Comparison of ENCODE assay signal across 19 mouse cellular contexts in the genomic region with DNA sequence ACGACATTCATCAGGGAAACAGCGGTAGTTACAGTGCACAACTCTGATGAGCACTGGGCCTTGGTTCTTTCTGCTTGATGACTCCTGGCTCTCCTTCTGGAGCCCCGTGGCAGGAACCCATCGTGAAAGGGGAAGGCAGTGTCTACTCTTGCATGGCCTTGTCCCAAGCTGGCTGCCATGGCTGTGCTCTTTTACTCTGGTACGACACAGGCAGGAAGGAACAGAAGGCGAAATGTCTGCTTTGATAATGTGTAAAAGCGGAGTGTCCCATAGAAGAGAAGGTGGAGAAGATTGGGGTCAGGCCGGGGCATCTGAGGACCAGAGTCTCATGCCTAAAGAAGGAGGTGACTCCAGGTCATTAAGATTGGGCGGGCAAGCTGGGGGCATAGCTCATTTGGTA. TPM values are rescaled to one million over a fixed set of nuclear protein-coding genes. Genes with fewer than 3 reads are reported as not detected.
A peak's percentile ranks its signal among the peaks of the same experiment; 100 is the strongest.
DNase-seq lines count a peak whose midpoint lies in the region; ATAC-seq and TF ChIP-seq lines count a peak whose summit lies in the region.
"Had no signal": no experiment of that assay in that cellular context is flagged by ENCODE, and none has a peak within 500 bp of the region (broad histone marks: within the 10 kb centered on the region; RNA-seq: fewer than 3 reads in every experiment).

No protein-coding gene starts in this region.

- H3K79me2 ChIP-seq in heart, adult 2 months (replicated peaks; ENCODE audit: control insufficient read depth, insufficient read depth, low read length), result no peaks in the 10 kb centered on the region

- no peaks in the 10 kb centered on the region for H3K36me3 ChIP-seq in heart, adult 2 months (ENCODE audit: control insufficient read depth, insufficient read depth, low read length)
- no peaks in the 10 kb centered on the region for H3K36me3 ChIP-seq in heart, embryonic 11.5 days (ENCODE audit: control insufficient read depth, insufficient read depth, low read length)
- H3K36me3 ChIP-seq: midbrain, embryonic 15.5 days had no signal

- no peaks in the 10 kb centered on the region for H3K27me3 ChIP-seq in heart, adult 2 months (ENCODE audit: control insufficient read depth, insufficient read depth, low read length)
- no peaks in the 10 kb centered on the region for H3K27me3 ChIP-seq in heart, embryonic 11.5 days (ENCODE audit: control insufficient read depth, insufficient read depth, low read length)
- H3K27me3 ChIP-seq: midbrain, embryonic 15.5 days had no signal

- TF ChIP-seq POLR2A in heart, adult 2 months (IDR thresholded peaks at IDR 0.05; ENCODE audit: insufficient read depth, low read depth, low read length), result no peak

- H3K27ac ChIP-seq in heart, adult 2 months, result peak overlapping the region; percentile 97
- H3K27ac ChIP-seq in heart, embryonic 11.5 days (ENCODE audit: low read depth, low read length), result peak overlapping the region; percentile 90

- H3K4me3 ChIP-seq in heart, adult 2 months, result no peak overlapping the region
- H3K4me3 ChIP-seq in heart, embryonic 11.5 days (ENCODE audit: low read depth, low read length), result no peak overlapping the region
- H3K4me3 ChIP-seq: erythroblast, embryonic 14.5 days; midbrain, embryonic 15.5 days had no signal

- TF ChIP-seq EP300 in heart, adult 2 months (IDR thresholded peaks at IDR 0.05; ENCODE audit: insufficient read depth, low read depth, low read length), result no peak

- peak; percentile 17 to 25 for DNase-seq in heart, adult 2 months
- no peak for DNase-seq in heart, postnatal 4 days
- peak; percentile 23 for DNase-seq in thymus, postnatal 14 days
- no peak for DNase-seq in thymus, postnatal 36 days
- DNase-seq in testis, postnatal 14 days (ENCODE audit: low spot score), result no peak
- DNase-seq in lung, postnatal 36 days, result no peak
- DNase-seq: embryo, embryonic 11 days; lung, postnatal 4 days; spleen, adult 18-20 months had no signal

- H3K9me3 ChIP-seq in heart, embryonic 11.5 days (replicated peaks; ENCODE audit: control insufficient read depth, low read length), result no peaks in the 10 kb centered on the region
- H3K9me3 ChIP-seq: midbrain, embryonic 15.5 days had no signal

- no peak overlapping the region for H3K4me2 ChIP-seq in heart, embryonic 11.5 days
- H3K4me2 ChIP-seq: midbrain, embryonic 15.5 days had no signal

- peaks cover 13% of the 10 kb centered on the region for H3K4me1 ChIP-seq in heart, adult 2 months (ENCODE audit: control insufficient read depth, insufficient read depth, low read length)
- peaks cover 36% of the 10 kb centered on the region for H3K4me1 ChIP-seq in heart, embryonic 11.5 days (ENCODE audit: control insufficient read depth, insufficient read depth, low read length)

- 47% methylated on average over 9 of the region's 9 CpGs for WGBS in heart, adult 2 months
- WGBS in heart, embryonic 11.5 days (ENCODE audit: insufficient replicate concordance), result 72% methylated on average over 9 of the region's 9 CpGs

- no peak for TF ChIP-seq CTCF in heart, adult 2 months (IDR thresholded peaks at IDR 0.05)

- no peak overlapping the region for H3K9ac ChIP-seq in heart, adult 2 months (ENCODE audit: low read depth, low read length)
- no peak overlapping the region for H3K9ac ChIP-seq in heart, embryonic 11.5 days (ENCODE audit: low read depth, low read length)
- H3K9ac ChIP-seq: midbrain, embryonic 15.5 days had no signal

- no peak for ATAC-seq in heart, embryonic 11.5 days (replicated peaks; ENCODE audit: insufficient number of reproducible peaks, low FRiP score, low TSS enrichment)

- intact Hi-C loops in heart, adult 2 months (cut with DNase I), result loop anchor here (2.0 kb wide), 1 partner anchor 52 kb away; a partner anchor contains a TSS

RNA-seq across cellular contexts. Expression of a gene that starts 26.1 kb away (rescaled TPM):
- not detected for total RNA-seq in heart, adult 2 months (2021)
- not detected in 2 replicates for polyA plus RNA-seq in heart, adult 2 months (2012; rRNA removed)
- total RNA-seq in heart, postnatal 4 days (2021), result not detected
- 0.59 TPM in 1 of 2 replicates, not detected in the other for polyA plus RNA-seq in heart, embryonic 11.5 days (2014; fragmentation: Nextera tagmentation; extraction: Ambion mirVana)
- total RNA-seq: CH12.LX; heart, postnatal 14 days; left cerebral cortex, adult 18-20 months had no signal
- polyA plus RNA-seq: erythroblast, embryonic 14.5 days; frontal cortex, adult 2 months; intestine, postnatal 0 days; limb, embryonic 14.5 days; midbrain, embryonic 15.5 days; neural tube, embryonic 11.5 days had no signal

RNA-seq across cellular contexts. Expression of a gene that starts 44.6 kb away (rescaled TPM):
- total RNA-seq in heart, adult 2 months (2021), result 10 to 100 TPM; 30.0 to 31.1 TPM
- polyA plus RNA-seq in heart, adult 2 months (2012; rRNA removed), result 12.5 and 23.9 TPM in 2 replicates
- 10 to 100 TPM; 85.6 to 87.5 TPM for total RNA-seq in heart, postnatal 4 days (2021)
- polyA plus RNA-seq in heart, embryonic 11.5 days (2014; fragmentation: Nextera tagmentation; extraction: Ambion mirVana), result 107 and 119 TPM in 2 replicates

RNA-seq across cellular contexts. Expression of a gene that starts 51.7 kb away (rescaled TPM):
- total RNA-seq in heart, adult 2 months (2021), result 10 to 100 TPM; 31.6 to 52.2 TPM
- 39.9 and 51.2 TPM in 2 replicates for polyA plus RNA-seq in heart, adult 2 months (2012; rRNA removed)
- total RNA-seq in heart, postnatal 4 days (2021), result 10 to 100 TPM; 78.9 to 84.3 TPM
- polyA plus RNA-seq in heart, embryonic 11.5 days (2014; fragmentation: Nextera tagmentation; extraction: Ambion mirVana), result 37.5 and 44.9 TPM in 2 replicates

Comparison
In these comparisons a context has a peak if more than half of its experiments do, and no peak if none do; other contexts are left out.
1. DNase-seq: peak in heart, adult 2 months (2 of 2) and thymus, postnatal 14 days (single experiment); none in heart, postnatal 4 days (single experiment), thymus, postnatal 36 days (0 of 2), testis, postnatal 14 days (single experiment) and lung, postnatal 36 days (single experiment).